Mouse (Mus musculus) G1E-ER4 (cell line): ENCODE results near the gene Ggt7. TPM values are rescaled to one million over a fixed set of nuclear protein-coding genes. Genes with fewer than 3 reads are reported as not detected.

Experiments
- GATA1 ChIP-seq: IDR thresholded peaks from one replicate; pipeline ENCODE4 v1.8.0; 2012; ENCODE audit warnings: low read length, inconsistent platforms
- polyA plus RNA-seq: library from polyadenylated mRNA; stranded (reverse); fragments of >175 nt; gene quantifications from 2 replicates; pipeline ENCODE4 v1.2.3, GENCODE M21; 2012

Gene Ggt7
- polyA plus RNA-seq, 1 experiment: not detected

DNA sequence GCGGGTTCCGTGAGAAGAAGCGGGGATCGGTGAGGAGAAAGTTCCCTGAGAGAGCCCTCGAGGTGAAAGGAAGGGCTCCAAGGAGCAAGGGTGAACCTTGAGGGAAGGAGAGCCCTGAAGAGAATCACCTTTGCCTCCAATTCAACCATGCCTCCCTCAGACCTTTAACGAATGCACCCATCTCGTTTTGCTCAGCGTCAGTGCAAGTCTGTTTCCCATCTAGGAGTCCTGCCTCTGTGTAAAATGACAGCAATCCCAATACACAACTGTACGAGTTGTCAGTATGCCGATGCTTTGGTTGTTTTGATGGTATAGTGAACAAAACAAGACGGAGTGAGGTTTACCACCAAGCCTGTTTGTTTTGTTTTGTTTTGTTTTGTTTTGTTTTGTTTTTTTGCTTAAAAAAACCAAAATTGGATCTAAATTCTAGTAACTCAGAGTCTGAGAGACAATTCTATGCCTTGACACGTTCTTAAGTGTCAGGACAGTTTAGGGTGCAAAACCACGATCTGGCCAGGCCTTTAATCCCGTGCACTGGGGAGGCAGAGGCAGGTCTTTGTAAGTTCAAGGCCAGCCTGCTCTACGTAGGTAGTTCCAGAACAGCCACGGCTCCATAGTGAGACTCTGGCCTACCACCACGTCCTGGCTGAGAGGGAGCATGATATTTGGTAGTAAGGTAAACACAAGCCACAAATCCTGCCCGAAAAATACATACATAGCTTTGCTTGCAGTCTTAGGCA, 664 bp upstream of the Ggt7 start:
- TF ChIP-seq GATA1: no peak

DNA sequence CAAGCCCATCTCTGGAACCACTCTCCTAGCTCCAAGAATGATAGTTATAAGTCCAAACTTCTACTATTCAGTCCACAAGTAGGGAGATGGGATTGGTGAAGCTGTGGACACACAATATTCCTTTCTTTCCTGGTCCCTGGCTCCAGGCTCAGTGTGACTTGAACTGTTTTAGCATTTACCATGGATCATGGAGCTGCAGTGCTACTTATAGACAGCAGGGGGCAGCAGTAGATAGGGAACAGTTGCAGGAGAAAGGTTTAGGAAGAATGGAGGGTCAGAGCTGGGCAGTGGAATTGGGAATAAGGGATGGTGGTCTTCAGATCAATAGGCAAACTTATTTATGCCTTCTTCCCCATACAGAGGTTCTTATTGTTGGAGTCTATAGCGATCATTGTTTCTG, 2.1 kb downstream of the Ggt7 start:
- TF ChIP-seq GATA1: no peak

- no peak for TF ChIP-seq GATA1
Observed at GRCm38 (mm10) chr2:155514666-155515065, 3.4 kb downstream of the Ggt7 start.

DNA sequence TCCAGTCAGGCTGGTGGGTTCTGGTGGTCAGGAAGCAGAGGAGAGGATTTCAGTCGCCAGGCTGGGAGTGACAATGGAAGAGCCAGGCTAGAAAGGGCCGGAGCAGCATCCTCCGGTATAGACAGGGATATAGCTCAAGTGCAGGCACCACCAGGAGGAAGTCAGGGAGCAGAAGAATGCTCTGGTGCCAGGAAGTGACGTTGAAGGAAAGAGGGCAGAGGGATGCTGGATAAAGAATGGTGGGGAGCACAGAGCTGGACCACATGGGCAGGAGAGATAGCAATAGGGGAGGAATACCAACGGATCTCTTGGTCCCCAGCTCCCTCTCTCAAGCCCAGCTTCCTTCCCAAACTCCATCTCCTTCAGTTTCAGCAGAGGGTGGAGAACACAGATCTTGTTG, 4.5 kb downstream of the Ggt7 start:
- TF ChIP-seq GATA1: no peak

- TF ChIP-seq GATA1: no peak
Observed at GRCm38 (mm10) chr2:155512479-155512878, 5.6 kb downstream of the Ggt7 start.

DNA sequence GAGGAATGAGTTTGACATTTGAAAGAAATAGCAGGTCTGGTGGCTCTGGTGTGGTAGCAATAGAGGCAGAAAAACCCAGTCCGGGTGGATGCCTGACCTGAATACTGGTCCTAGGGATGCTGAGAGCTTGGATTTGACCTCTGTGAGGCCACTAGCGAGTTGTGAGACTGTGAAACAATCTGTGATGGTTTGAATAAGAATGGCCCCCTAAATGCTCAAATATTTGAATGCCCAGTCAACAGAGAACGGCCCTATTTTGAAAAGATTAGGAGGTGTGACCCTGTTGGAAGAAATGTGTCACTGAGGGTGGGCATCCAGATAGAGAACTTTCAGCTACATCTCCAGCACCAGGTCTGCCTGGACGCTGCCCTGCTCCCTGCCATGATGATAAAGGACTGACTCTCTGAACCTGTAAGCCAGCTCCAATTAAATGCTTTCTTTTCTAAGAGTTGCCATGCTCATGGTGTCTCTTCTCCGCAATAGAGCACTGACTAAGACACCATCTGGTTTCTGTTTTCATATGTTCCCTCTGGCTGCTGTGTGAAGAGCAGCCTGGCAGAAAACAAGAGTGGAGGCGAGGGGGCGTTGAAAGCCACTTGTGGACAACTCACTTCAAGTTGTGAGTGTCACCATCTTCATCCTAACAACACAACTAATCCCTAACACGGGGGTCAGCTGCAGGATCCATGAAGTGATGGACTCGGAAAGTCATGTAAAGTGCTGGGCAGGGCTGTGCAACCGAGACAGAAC, 10.1 kb downstream of the Ggt7 start:
- TF ChIP-seq GATA1: no peak

GRCm38 (mm10) chr2:155505811-155506210, 12.2 kb downstream of the Ggt7 start:
- no peak for TF ChIP-seq GATA1

- no peak for TF ChIP-seq GATA1
Observed at GRCm38 (mm10) chr2:155504440-155505355, 13.3 kb downstream of the Ggt7 start.

DNA sequence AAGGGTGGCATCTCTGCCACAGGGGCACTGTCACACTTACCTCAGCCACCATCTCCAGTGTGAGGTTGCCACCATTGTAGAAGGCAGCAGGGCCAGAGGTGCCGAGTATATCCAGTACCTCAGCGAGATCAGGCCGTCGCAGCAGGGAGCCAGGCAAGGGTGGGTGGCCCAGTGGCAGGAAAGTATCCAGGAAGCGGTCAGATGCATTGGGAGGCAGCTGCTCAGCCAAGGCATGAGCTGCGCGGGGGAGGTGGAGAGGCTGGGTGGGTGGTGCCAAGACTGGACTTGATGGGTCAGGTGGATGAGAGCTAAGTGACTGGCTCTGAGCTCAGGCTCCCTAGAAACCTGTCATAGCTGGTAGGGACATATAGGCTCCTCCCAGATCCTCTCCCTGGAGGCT, 15.4 kb downstream of the Ggt7 start:
- no peak for TF ChIP-seq GATA1

DNA sequence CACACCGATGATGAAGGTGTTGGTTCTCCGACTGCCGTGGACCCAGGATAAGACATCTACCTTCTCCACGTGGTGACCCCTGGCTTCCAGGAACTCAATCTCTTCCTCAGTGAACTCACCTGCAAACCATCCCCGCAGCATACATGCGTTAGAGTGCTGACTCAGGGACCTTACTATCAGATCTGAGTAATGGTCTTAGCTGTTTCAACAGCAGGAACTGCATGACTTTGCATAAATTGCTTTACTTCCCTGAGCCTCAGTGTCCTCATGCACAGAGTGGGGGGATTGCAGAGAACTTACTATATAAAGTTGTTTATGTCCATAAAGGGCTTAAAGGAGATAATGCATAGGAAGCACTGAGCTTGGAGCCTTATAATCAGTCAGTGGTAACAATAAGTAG, 27.0 kb downstream of the Ggt7 start:
- no peak for TF ChIP-seq GATA1

- TF ChIP-seq GATA1: no peak
Observed at GRCm38 (mm10) chr2:155482021-155482420, 36.0 kb downstream of the Ggt7 start.

DNA sequence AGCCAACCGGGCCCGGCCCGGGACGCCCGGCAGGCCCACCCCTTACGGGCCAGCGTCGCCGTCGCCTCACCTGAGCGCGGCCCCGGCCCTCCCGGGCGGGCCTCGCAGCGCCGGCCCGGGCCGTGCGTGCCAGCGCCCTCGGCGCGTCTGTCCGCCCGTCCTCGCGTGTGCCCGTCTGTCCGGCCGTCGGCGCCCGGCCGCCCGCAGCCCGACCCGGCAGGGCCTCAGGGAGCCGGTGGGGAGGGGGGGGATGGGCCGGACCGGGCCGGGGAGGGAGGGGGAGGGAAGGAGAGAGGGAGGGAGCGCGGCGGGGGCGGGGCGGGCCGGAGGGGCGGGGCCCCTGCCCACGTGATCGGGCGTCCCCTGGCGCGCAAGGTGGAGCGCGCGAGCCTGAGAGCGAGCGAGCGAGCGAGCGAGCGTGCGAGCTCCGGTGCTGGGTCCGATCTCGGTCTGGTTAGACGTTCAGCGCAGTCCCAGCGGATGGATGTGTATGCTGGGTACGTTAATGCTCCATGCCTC, 44.4 kb downstream of the Ggt7 start, which contains the start of gene Ncoa6:
Ncoa6 (minus strand) TSS at position 325 of the 519 bp plus-strand sequence.
- no peak for TF ChIP-seq GATA1

- no peak for TF ChIP-seq GATA1
Observed at GRCm38 (mm10) chr2:155472671-155473569, 45.1 kb downstream of the Ggt7 start.

DNA sequence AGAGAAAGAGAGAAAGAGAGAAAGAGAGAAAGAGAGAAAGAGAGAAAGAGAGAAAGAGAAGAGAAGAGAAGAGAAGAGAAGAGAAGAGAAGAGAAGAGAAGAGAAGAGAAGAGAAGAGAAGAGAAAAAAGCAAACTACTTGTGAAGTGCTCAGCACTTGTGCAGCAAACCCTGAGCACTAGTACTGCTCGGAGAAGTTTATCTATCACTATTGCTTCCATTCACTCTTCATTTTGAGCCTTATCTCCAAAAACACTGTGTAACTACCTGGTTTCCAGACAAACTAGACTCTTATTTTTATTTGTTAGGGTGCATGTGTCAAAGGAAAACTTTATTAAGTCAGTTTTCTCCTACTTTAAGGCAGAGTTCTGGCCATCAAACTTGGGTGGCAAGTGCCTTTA, 51.2 kb downstream of the Ggt7 start:
- TF ChIP-seq GATA1: no peak

GRCm38 (mm10) chr2:155453591-155453990, 64.4 kb downstream of the Ggt7 start:
- TF ChIP-seq GATA1: no peak
